Mouse (Mus musculus) splenic B cell, adult 2 months (primary cell): Measurements from ENCODE around the gene Lcmt1.
A peak's percentile ranks its signal among the peaks of the same experiment; 100 is the strongest.

ENCODE experiments used
- DNase-seq: peaks from one replicate; pipeline ENCODE4 v3.0.0-alpha.2; 2011; ENCODE audit warnings: low read depth, low spot score
- H3K27me3 ChIP-seq: 2 replicates; pipeline ENCODE4 v1.6.1; 2012; ENCODE audit warnings: mild to moderate bottlenecking, low read length, moderate library complexity, mixed read lengths; ENCODE audit not compliant: control insufficient read depth, poor library complexity, insufficient read depth, severe bottlenecking
- H3K36me3 ChIP-seq: 2 replicates; pipeline ENCODE4 v1.6.1; 2012; ENCODE audit warnings: mild to moderate bottlenecking, low read length, moderate library complexity, mixed read lengths; ENCODE audit not compliant: control insufficient read depth, poor library complexity, insufficient read depth, severe bottlenecking

Gene Lcmt1

GRCm38 (mm10) chr7:123349813-123350212, 19.8 kb upstream of the Lcmt1 start:
- DNase-seq, result no peak
- Histone ChIP-seq H3K36me3 (no peaks in the 10 kb centered on the region), H3K27me3 (no peaks in the 10 kb centered on the region)

- Histone ChIP-seq H3K27me3 (no peaks in the 10 kb centered on the region), H3K36me3 (no peaks in the 10 kb centered on the region)
- no peak for DNase-seq
Measured at GRCm38 (mm10) chr7:123350243-123350642, 19.3 kb upstream of the Lcmt1 start.

DNA sequence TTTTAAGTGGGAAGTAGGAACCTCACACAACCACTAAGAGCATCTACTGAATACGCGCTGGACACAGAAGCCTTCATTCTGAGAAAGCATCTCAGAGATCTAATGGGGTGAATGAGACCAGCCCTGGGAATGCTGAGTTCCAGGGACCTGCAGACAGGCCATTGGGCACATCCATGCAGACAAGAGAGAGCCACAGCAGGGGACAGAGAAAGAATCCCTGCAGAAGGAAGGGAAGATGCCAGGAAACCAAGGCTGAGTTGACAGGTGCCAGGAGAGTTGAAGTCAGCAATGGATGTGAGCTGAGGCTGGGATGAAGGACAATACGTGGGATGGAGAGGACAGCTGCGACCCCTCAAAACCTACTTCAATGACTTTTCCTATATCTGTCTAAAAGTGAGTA, 16.5 kb upstream of the Lcmt1 start:
- DNase-seq, result no peak
- H3K36me3 ChIP-seq, result no peaks in the 10 kb centered on the region
- no peaks in the 10 kb centered on the region for H3K27me3 ChIP-seq

GRCm38 (mm10) chr7:123353879-123354278, 15.7 kb upstream of the Lcmt1 start:
- DNase-seq, result no peak
- H3K36me3 ChIP-seq, result no peaks in the 10 kb centered on the region
- no peaks in the 10 kb centered on the region for H3K27me3 ChIP-seq

GRCm38 (mm10) chr7:123354392-123354791, 15.2 kb upstream of the Lcmt1 start:
- no peaks in the 10 kb centered on the region for H3K27me3 ChIP-seq
- no peaks in the 10 kb centered on the region for H3K36me3 ChIP-seq
- no peak for DNase-seq

DNA sequence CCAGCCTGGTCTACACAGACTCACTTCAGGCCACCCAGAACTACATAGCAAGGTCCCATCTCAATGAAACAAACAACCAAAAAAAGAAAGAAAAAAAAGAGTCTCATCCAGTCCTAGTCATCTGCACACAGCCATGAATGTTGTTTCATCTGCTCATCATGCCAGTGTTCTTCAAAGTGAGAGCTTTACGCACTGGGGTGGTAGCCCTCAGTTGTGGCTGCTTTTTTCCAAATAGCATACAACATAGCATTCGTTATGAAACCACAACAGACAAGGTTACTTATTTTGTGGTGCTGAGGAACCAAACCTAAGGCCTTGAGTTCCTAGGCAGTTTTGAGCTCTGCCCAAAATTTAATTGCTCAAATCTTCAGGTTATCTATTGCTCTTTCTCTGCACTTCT, 14.7 kb upstream of the Lcmt1 start:
- Histone ChIP-seq H3K27me3 (no peaks in the 10 kb centered on the region), H3K36me3 (no peaks in the 10 kb centered on the region)
- no peak for DNase-seq

GRCm38 (mm10) chr7:123356158-123356557, 13.4 kb upstream of the Lcmt1 start:
- Histone ChIP-seq H3K36me3 (no peaks in the 10 kb centered on the region), H3K27me3 (no peaks in the 10 kb centered on the region)
- DNase-seq, result peak; percentile 80

DNA sequence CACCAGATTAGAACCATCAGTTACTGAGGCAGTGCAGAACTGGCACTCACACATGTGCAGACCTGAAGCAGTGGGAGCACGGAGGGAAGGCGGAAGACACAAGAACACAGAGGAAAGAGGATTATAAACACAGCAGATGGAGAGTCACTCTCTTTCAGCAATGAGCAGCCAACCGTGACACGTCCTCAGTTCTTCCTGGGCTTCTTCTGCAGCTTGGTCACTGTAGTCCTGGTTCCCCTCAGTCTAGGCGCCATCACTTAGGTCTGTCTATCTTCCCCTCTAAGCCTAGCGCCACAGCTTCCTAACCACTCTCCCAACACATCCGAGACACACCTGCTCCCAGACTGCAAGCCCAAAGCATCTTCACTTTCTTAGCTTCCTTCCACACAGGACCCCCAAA, 10.5 kb upstream of the Lcmt1 start:
- peak; percentile 29 for DNase-seq
- H3K27me3 ChIP-seq, result no peaks in the 10 kb centered on the region
- H3K36me3 ChIP-seq, result no peaks in the 10 kb centered on the region; the same call in 1 of the 2 replicates

- Histone ChIP-seq H3K27me3 (no peaks in the 10 kb centered on the region), H3K36me3 (peaks cover 2% of the 10 kb centered on the region; the same call in 1 of the 2 replicates)
- DNase-seq, result peak; percentile 40
Measured at GRCm38 (mm10) chr7:123360185-123360584, 9.4 kb upstream of the Lcmt1 start.

- peaks cover 2% of the 10 kb centered on the region; the same call in 1 of the 2 replicates for H3K36me3 ChIP-seq
- DNase-seq, result peak; percentile 51
- H3K27me3 ChIP-seq, result no peaks in the 10 kb centered on the region
Measured at GRCm38 (mm10) chr7:123361229-123361980, 8.2 kb upstream of the Lcmt1 start.

DNA sequence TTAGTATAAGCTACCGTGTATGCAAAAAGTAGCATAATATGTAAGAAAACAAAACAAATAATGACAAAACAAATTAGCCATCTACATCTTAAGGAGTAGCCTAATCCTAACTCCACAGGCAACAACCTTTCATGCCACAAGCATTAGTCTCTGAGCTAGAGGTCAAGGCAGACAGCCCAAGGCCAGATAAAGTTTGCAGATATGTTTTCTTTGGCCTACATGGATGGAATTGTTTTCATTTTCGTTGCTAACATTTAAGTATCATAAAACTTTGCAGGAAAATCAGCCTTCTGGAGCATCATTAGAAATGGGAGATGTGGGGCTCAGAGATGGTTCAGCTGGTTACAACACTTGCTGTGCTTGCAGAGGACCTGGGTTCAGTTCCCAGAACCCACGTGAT, 6.8 kb upstream of the Lcmt1 start:
- H3K27me3 ChIP-seq, result no peaks in the 10 kb centered on the region

GRCm38 (mm10) chr7:123363971-123364370, 5.6 kb upstream of the Lcmt1 start:
- Histone ChIP-seq H3K27me3 (no peaks in the 10 kb centered on the region), H3K36me3 (peaks cover 2% of the 10 kb centered on the region; the same call in 1 of the 2 replicates)
- no peak for DNase-seq

More for the DNA sequence above, 6.8 kb upstream of the Lcmt1 start:
- peaks cover 2% of the 10 kb centered on the region; the same call in 1 of the 2 replicates for H3K36me3 ChIP-seq
- no peak for DNase-seq

GRCm38 (mm10) chr7:123365876-123366741, 3.5 kb upstream of the Lcmt1 start:
- Histone ChIP-seq H3K36me3 (peaks cover 2% of the 10 kb centered on the region; the same call in 1 of the 2 replicates), H3K27me3 (no peaks in the 10 kb centered on the region)
- peak; percentile 33 for DNase-seq

GRCm38 (mm10) chr7:123366806-123367205, 2.8 kb upstream of the Lcmt1 start:
- H3K36me3 ChIP-seq, result peaks cover 2% of the 10 kb centered on the region; the same call in 1 of the 2 replicates
- no peak for DNase-seq
- H3K27me3 ChIP-seq, result no peaks in the 10 kb centered on the region
